Mouse (Mus musculus): ENCODE data around the gene Tff3. TPM values are rescaled to one million over a fixed set of nuclear protein-coding genes. Genes with fewer than 3 reads are reported as not detected.

Gene Tff3
- total and polyA plus RNA-seq, 3 experiments = 0.39 TPM; not detected in 2

- Histone ChIP-seq H3K36me3 (ENCODE audit: control insufficient read depth, insufficient read depth, low read length) (no peaks in the 10 kb centered on the region), H3K79me2 (replicated peaks; ENCODE audit: control insufficient read depth, insufficient read depth, low read length) (no peaks in the 10 kb centered on the region), H3K27me3 (ENCODE audit: control insufficient read depth, insufficient read depth, low read length) (no peaks in the 10 kb centered on the region), H3K4me3 (no peak overlapping the region), H3K4me1 (ENCODE audit: control insufficient read depth, insufficient read depth, low read length) (peaks cover 16% of the 10 kb centered on the region), H3K27ac (no peak overlapping the region), H3K9ac (ENCODE audit: low read depth, low read length) (no peak overlapping the region)
- intact Hi-C loops (cut with DNase I) = no loop called here
- no peak for DNase-seq
- TF ChIP-seq POLR2A (IDR thresholded peaks at IDR 0.05; ENCODE audit: insufficient read depth, low read depth, low read length) = no peak
- peak; percentile 26 for TF ChIP-seq CTCF (IDR thresholded peaks at IDR 0.05)
- WGBS = 61% methylated on average over 5 of the region's 5 CpGs
Measured at GRCm38 (mm10) chr17:31088711-31089110, 40.7 kb downstream of the Tff3 start.

- Histone ChIP-seq H3K4me3 (no peak overlapping the region), H3K79me2 (replicated peaks; ENCODE audit: control insufficient read depth, insufficient read depth, low read length) (no peaks in the 10 kb centered on the region), H3K4me1 (ENCODE audit: control insufficient read depth, insufficient read depth, low read length) (peaks cover 21% of the 10 kb centered on the region), H3K36me3 (ENCODE audit: control insufficient read depth, insufficient read depth, low read length) (no peaks in the 10 kb centered on the region), H3K27ac (no peak overlapping the region), H3K9ac (ENCODE audit: low read depth, low read length) (no peak overlapping the region), H3K27me3 (ENCODE audit: control insufficient read depth, insufficient read depth, low read length) (no peaks in the 10 kb centered on the region)
- intact Hi-C loops (cut with DNase I) = no loop called here
- no peak for TF ChIP-seq POLR2A (IDR thresholded peaks at IDR 0.05; ENCODE audit: insufficient read depth, low read depth, low read length)
- no peak for TF ChIP-seq EP300 (IDR thresholded peaks at IDR 0.05; ENCODE audit: insufficient read depth, low read depth, low read length)
- no peak for TF ChIP-seq CTCF (IDR thresholded peaks at IDR 0.05)
- WGBS = 70% methylated on average over 7 of the region's 7 CpGs
- DNase-seq = peak in 1 of 2 experiments; percentile 59
Measured at GRCm38 (mm10) chr17:31086196-31086595, 43.2 kb downstream of the Tff3 start.

DNA sequence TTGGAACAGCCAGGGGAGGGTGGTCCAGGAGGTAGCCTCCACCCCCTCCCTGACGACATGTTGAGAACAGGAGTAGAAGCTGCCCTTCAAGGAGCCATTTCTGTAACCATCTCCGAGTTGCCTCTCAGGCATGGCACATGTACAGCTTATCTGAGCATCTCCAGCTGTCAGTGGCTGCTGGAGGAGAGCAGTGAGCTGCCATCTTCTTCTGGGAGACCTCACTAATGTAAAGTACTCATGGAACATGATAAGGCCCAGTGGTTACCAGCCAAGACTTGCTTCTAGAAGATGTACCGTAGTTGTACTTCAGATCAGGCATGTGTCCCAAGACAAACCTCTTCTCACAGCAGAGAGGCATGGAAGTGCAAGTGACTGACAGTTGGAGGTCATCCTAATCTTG is 43.9 kb downstream of the Tff3 start:
- intact Hi-C loops (cut with DNase I) = no loop called here
- WGBS = 80% methylated on average over 3 of the region's 3 CpGs

DNA sequence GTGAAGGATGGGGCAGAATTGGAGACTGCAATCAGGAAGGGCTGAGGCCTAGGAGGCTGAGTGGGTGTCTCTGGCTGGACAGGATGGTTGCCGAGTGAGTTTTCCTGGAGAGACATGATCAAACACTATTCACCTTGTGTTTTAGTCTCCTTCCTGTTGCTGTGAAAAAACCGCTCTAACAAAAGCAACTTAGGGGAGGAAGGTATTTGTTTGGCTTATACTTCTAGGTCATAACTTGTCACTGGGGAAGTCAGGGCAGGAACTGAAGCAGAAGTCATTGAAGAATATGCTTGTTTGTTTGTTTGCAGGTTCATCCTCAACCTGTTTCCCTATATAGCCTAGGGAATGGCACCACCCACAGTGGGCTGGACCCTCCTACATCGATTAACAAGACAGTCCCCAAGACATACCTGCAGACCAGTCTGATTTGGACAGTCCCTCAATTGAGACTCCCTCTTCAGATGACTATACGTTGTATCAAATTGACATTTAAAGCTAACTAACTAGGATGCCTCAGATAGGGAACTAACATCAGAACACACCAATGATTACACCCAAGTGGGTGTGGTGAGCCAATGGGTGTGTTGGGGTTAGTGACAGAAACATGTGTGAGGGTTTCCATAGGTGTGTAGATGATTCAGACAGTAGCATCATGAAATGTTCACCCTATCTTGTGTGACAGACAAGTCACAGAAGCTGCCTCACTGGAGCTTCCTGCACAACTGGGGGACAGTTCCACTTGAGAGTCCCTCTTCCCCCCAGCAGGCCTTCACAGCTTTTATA is 47.0 kb downstream of the Tff3 start:
- intact Hi-C loops (cut with DNase I) = loop anchor here (5.0 kb wide), 1 partner anchor 35 kb away; no protein-coding TSS in a partner anchor
- no peaks in the 10 kb centered on the region for H3K27me3 ChIP-seq (ENCODE audit: control insufficient read depth, insufficient read depth, low read length)
- no peak for TF ChIP-seq CTCF (IDR thresholded peaks at IDR 0.05)
- no peak for TF ChIP-seq EP300 (IDR thresholded peaks at IDR 0.05; ENCODE audit: insufficient read depth, low read depth, low read length)

More for the DNA sequence above, 43.9 kb downstream of the Tff3 start:
- H3K36me3 ChIP-seq (ENCODE audit: control insufficient read depth, insufficient read depth, low read length) = no peaks in the 10 kb centered on the region
- H3K4me3 ChIP-seq = no peak overlapping the region
- TF ChIP-seq EP300 (IDR thresholded peaks at IDR 0.05; ENCODE audit: insufficient read depth, low read depth, low read length) (no peak), POLR2A (IDR thresholded peaks at IDR 0.05; ENCODE audit: insufficient read depth, low read depth, low read length) (no peak), CTCF (IDR thresholded peaks at IDR 0.05) (no peak)
- peaks cover 21% of the 10 kb centered on the region for H3K4me1 ChIP-seq (ENCODE audit: control insufficient read depth, insufficient read depth, low read length)
- H3K27me3 ChIP-seq (ENCODE audit: control insufficient read depth, insufficient read depth, low read length) = no peaks in the 10 kb centered on the region
- H3K79me2 ChIP-seq (replicated peaks; ENCODE audit: control insufficient read depth, insufficient read depth, low read length) = no peaks in the 10 kb centered on the region
- no peak overlapping the region for H3K9ac ChIP-seq (ENCODE audit: low read depth, low read length)
- DNase-seq = no peak
- H3K27ac ChIP-seq = no peak overlapping the region

GRCm38 (mm10) chr17:31079078-31079840 is 50.2 kb downstream of the Tff3 start:
- TF ChIP-seq CTCF (IDR thresholded peaks at IDR 0.05) = no peak
- peak; percentile 58; the same call in 1 of the 2 replicates for TF ChIP-seq EP300 (IDR thresholded peaks at IDR 0.05; ENCODE audit: insufficient read depth, low read depth, low read length)
- no peak for TF ChIP-seq POLR2A (IDR thresholded peaks at IDR 0.05; ENCODE audit: insufficient read depth, low read depth, low read length)
- no peak overlapping the region for H3K4me3 ChIP-seq
- peak overlapping the region; percentile 62 for H3K27ac ChIP-seq
- H3K79me2 ChIP-seq (replicated peaks; ENCODE audit: control insufficient read depth, insufficient read depth, low read length) = no peaks in the 10 kb centered on the region
- H3K36me3 ChIP-seq (ENCODE audit: control insufficient read depth, insufficient read depth, low read length) = peaks cover 5% of the 10 kb centered on the region; the same call in 1 of the 2 replicates
- DNase-seq = peak; percentile 49 to 51
- intact Hi-C loops (cut with DNase I) = loop anchor here (1.0 kb wide), 1 partner anchor 19 kb away; no protein-coding TSS in a partner anchor
- H3K27me3 ChIP-seq (ENCODE audit: control insufficient read depth, insufficient read depth, low read length) = no peaks in the 10 kb centered on the region
- peaks cover 35% of the 10 kb centered on the region for H3K4me1 ChIP-seq (ENCODE audit: control insufficient read depth, insufficient read depth, low read length)
- 37% methylated on average over 12 of the region's 12 CpGs for WGBS
- H3K9ac ChIP-seq (ENCODE audit: low read depth, low read length) = no peak overlapping the region

More for the DNA sequence above, 47.0 kb downstream of the Tff3 start:
- Histone ChIP-seq H3K36me3 (ENCODE audit: control insufficient read depth, insufficient read depth, low read length) (0 out of 2 replicates have a peak, but pooled peaks cover 2% of the 10 kb centered on the region), H3K9ac (ENCODE audit: low read depth, low read length) (no peak overlapping the region), H3K79me2 (replicated peaks; ENCODE audit: control insufficient read depth, insufficient read depth, low read length) (no peaks in the 10 kb centered on the region), H3K4me3 (no peak overlapping the region), H3K4me1 (ENCODE audit: control insufficient read depth, insufficient read depth, low read length) (peaks cover 26% of the 10 kb centered on the region), H3K27ac (peak overlapping the region; percentile 26; the same call in 1 of the 2 replicates)
- DNase-seq = no peak
- WGBS = 63% methylated on average over 4 of the region's 4 CpGs

Data from heart, adult 2 months (tissue).